Mouse (Mus musculus) kidney, adult 9 months (tissue): ENCODE measurements around the gene Zyg11b.

Experiments used
- DNase-seq: peaks from one replicate; pipeline ENCODE4 v3.0.0; 2022

The Zyg11b gene

GRCm38 (mm10) chr4:108317656-108318605 lies 17.0 kb upstream of the Zyg11b start:
- DNase-seq = no peak

GRCm38 (mm10) chr4:108314041-108314440 lies 13.1 kb upstream of the Zyg11b start:
- no peak for DNase-seq

GRCm38 (mm10) chr4:108310706-108311105 lies 9.8 kb upstream of the Zyg11b start:
- no peak for DNase-seq

DNA sequence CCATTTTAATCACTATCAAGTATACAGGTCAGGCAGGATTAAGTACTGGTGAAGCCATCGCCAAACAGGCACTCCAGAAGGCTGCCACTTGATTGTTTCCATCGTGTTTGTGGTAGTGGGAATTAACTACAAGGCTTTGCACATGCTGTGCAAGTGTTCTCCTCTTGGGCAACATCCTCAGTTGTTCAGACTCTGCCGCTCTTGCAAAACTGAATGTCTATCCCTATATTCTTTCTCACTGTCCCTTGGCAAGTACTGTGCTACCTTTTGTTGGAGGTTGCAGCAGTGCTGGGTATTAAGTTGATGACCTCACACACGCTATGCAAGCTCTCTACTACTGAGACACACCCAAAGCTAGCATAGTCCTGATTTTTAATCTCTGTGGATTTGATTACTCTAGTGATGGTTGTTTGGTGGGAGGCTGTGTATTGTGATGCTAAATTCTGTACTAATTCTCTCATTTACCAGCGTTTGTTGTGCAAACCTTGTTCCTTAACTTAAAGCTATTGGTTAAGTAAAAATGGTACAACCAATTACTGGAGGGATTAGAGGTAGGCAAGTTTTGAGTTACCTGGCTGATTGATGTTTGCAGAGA lies 1.5 kb upstream of the Zyg11b start:
- no peak for DNase-seq

GRCm38 (mm10) chr4:108300266-108300665 lies 630 bp downstream of the Zyg11b start:
- no peak for DNase-seq

- DNase-seq = no peak
These were observed 23.9 kb downstream of the Zyg11b start for GRCm38 (mm10) chr4:108276973-108277372.

GRCm38 (mm10) chr4:108272286-108272685 lies 28.6 kb downstream of the Zyg11b start:
- DNase-seq = no peak

DNA sequence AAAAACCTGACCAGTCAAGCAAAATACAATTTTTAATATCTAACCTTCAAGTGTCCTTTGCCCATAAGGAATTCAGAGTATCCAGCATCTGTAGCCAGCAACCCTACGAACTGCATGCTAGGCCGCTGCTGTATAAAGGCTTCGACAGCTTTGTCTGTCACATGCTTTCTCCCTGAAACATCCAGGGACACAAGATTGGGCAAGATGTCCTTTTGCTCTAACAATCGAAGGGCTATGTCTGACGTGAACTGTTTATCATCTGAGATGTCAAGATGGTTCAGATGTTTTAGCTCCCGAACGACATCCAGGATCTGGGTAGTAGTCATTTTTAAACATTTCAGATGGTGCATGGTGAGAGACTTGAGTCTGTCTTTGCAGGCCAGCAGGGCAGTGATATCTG lies 35.1 kb downstream of the Zyg11b start:
- DNase-seq = no peak

- DNase-seq = peak; percentile 12
These were observed 47.6 kb downstream of the Zyg11b start for GRCm38 (mm10) chr4:108253317-108253716.

DNA sequence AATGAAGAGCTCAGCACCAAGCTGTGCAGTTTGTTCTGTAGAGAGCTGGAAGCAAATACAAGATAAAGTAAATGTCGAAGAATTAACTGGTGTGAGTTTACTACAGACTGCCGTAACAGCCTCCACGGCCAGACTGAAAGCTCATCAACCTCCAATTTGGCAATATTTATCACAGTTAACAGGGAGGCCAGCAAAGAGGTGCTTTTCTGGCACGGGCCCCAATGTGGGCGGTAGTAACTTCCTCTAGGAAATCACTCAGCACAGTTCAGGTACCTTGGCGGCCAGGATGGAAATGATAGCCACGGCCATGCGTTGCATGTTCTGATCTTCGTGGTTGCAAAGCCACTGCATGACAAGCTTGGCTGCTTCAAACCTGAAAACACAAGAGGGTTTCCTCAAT lies 50.4 kb downstream of the Zyg11b start:
- DNase-seq = no peak

DNA sequence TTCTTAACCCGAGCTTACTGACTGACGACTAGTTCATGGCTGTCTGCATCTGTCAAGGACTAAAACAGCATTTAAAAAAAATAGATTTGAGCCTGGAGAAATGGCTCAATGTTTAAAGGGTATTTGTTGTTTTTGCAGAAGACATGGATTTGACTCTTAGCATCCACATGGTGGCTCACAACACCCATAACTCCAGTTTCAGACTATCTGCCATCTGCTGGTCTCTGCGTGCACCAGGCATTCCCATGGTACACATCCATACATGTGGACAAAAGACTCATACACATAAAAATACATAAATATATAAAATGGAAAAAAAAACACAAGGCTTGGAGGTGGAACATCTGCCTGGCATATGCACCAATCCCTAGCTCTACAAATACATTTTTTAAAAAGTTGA lies 51.6 kb downstream of the Zyg11b start:
- no peak for DNase-seq

GRCm38 (mm10) chr4:108233654-108234053 lies 67.2 kb downstream of the Zyg11b start:
- peak; percentile 25 for DNase-seq

- DNase-seq = peak; percentile 26
These were observed 75.5 kb downstream of the Zyg11b start for GRCm38 (mm10) chr4:108225341-108225872.

DNA sequence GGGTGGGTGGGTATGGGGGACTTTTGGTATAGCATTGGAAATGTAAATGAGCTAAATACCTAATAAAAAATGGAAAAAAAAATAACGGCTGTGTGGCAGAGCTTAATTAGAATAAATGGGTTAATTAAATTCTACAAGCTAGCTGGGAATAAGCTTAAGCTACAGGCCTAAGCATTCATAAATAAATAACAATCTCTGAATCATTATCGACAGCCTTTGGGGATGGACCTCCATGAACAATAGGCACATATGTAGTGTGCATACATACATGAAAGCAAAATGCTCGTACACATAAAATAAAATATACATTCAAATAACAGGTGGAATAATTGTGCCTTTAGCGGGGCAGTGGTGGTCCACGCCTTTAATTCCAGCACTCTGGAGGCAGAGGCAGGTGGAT lies 78.4 kb downstream of the Zyg11b start:
- no peak for DNase-seq

DNA sequence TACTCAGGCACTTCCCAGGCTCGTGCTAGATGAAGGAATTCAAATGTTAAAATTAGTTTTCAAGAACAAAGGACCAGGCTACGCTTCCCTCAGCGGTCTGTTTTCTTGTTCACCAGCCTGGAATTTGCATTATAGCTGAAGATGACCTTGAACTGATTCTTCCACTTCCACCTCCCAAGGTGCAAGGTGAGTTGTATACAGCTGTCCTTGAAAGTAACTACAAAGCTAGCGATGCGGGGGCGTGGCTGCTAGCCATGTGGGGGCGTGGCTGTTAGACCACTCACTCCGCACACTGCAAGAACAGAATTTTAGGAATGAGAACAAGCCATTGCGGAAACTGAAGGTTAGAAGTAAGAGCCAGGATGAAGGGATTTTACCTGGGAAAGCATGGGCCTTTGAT lies 81.9 kb downstream of the Zyg11b start:
- DNase-seq = no peak

- DNase-seq = peak; percentile 18
These were observed 83.3 kb downstream of the Zyg11b start, which contains the start of gene Zyg11a for GRCm38 (mm10) chr4:108217332-108218179. Gene Zyg11a, minus strand, starts transcription at chr4:108218048.

DNA sequence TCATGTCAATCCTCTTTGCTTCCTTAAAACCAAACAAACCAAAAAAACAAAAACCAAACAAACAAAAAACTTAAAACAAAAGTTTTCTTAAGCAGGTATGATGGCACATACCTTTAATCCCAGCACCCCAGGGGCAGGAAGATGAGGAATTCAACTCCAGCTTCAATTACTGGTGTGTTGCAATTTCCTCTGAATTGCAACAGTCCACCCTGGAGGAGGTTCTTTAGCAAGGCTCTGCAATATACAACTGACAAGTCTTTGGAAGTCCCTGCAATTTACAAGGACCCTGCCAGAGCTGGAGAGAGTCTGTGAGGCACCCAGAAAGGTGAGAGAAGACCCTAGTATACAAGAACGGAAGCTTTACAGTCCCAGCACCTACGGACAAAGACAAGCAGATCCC lies 87.9 kb downstream of the Zyg11b start:
- DNase-seq = no peak

DNA sequence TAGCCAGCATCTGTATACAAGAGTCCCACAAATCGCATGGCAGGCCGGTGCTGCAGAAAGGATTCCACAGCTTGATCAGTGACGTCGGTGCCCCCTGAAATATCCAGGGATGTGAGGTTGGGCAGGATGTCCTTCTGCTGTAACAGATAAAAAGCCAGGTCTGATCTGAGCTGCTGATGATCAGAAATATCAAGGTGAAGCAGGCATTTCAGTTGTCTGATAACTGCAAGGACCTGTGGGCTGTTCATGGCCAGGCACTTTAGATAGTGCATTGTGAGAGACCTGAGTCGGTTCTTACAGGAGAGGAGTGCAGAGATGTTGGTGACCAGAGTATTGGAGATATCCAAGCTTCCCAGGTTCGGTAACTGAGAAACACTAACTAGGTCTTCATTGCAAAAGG lies 96.3 kb downstream of the Zyg11b start:
- no peak for DNase-seq

- DNase-seq = no peak
These were observed 101.7 kb downstream of the Zyg11b start for GRCm38 (mm10) chr4:108199236-108199635.

GRCm38 (mm10) chr4:108196277-108196855 lies 104.5 kb downstream of the Zyg11b start:
- no peak for DNase-seq

GRCm38 (mm10) chr4:108192821-108193323 lies 108.0 kb downstream of the Zyg11b start:
- DNase-seq = no peak

DNA sequence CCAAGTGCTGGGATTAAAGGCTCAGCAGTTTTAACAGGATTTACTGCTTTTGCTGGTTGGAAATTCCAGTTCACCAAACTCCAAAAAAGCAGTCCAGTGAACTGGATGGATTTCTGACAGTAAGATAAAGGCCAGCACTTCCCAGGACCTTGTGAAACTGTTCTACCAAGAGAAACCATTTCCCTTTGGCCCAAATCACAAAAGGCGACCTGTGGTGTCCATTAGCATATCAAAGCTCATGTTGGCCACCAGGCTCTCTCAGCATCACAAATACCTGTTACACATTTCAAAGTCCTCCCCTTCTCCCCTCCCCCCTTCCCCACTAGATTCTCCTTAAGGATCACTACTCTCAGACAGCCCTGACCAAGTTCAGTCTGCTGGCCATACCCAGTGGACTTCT lies 118.6 kb downstream of the Zyg11b start:
- DNase-seq = no peak
